Mouse (Mus musculus) thymus, adult 2 months (tissue): Measurements from ENCODE around the gene Stab2.

Source experiments
- CTCF ChIP-seq: fragments of 200-500 bp; IDR thresholded peaks from 2 replicates; pipeline ENCODE4 v1.5.1; 2012; ENCODE audit warnings: mild to moderate bottlenecking, control low read depth, low read length, moderate library complexity, borderline replicate concordance; ENCODE audit not compliant: control insufficient read depth, poor library complexity, insufficient read depth; ENCODE audit errors: extremely low read depth
- POLR2A ChIP-seq: fragments of 200-500 bp; IDR thresholded peaks from 2 replicates; pipeline ENCODE4 v1.6.1; 2012; ENCODE audit warnings: mild to moderate bottlenecking, low read length, control low read depth, moderate library complexity; ENCODE audit not compliant: control insufficient read depth, poor library complexity, insufficient read depth; ENCODE audit errors: extremely low read depth

- TF ChIP-seq CTCF (no peak), POLR2A (no peak)
Measured at GRCm38 (mm10) chr10:86824093-86824492, 183.7 kb downstream of the Stab2 start.
